ENCODE assay signal across 8 mouse cellular contexts in the genomic region with DNA sequence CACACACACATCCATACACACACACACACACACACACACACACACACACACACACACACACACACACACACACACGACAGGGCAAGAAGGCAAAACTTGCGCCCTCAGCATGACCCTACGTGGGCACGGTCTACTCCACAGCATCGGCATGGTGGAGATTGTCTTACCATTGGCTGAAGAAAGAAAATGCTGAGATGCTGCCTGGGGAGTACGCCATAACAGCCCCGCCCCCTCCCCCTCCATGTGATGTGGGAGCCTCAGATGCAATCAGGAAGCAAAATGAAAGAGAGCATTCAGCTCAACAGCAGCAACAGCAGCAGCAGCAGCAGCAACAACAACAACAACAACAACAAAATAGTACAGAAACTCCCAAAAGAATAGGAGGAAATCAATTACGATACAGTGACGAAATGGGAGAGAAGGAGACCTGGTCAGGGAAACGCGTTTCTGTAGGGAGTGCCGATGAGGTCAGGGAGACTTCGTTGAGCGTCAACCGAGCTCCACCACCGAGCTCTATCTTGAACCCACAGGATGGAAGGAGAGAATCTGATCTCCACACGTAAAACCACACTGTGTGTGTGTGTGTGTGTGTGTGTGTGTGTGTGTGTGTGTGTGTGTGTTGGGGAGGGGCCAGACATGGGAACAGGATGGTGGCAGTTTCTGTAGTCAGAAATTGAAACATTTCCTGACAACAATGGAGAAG. TPM values are rescaled to one million over a fixed set of nuclear protein-coding genes. Genes with fewer than 3 reads are reported as not detected.
DNase-seq lines count a peak whose midpoint lies in the region; ATAC-seq lines count a peak whose summit lies in the region.

No protein-coding gene starts in this region.

- H3K36me3 ChIP-seq in intestine, embryonic 16.5 days (ENCODE audit: control insufficient read depth, insufficient read depth, low read length): no peaks in the 10 kb centered on the region
- no peaks in the 10 kb centered on the region for H3K36me3 ChIP-seq in forebrain, embryonic 13.5 days (ENCODE audit: poor library complexity, severe bottlenecking)

- ATAC-seq in CD4-positive, CD25-positive, alpha-beta regulatory T cell, adult 4 months: peak; percentile 88
- ATAC-seq in intestine, embryonic 16.5 days: peak; percentile 34
- no peak for ATAC-seq in forebrain, embryonic 13.5 days

- peaks cover 6% of the 10 kb centered on the region; the same call in 1 of the 2 replicates for H3K4me1 ChIP-seq in brown adipose tissue, adult 24 weeks (ENCODE audit: control insufficient read depth, insufficient read depth, insufficient read length, low read length)
- H3K4me1 ChIP-seq in intestine, embryonic 16.5 days (ENCODE audit: control insufficient read depth, insufficient read depth, low read length): peaks cover 7% of the 10 kb centered on the region
- H3K4me1 ChIP-seq in forebrain, embryonic 13.5 days: no peaks in the 10 kb centered on the region

- no peaks in the 10 kb centered on the region for H3K27me3 ChIP-seq in intestine, embryonic 16.5 days (replicated peaks; ENCODE audit: control insufficient read depth, insufficient read depth, low read length)
- H3K27me3 ChIP-seq in forebrain, embryonic 13.5 days: no peaks in the 10 kb centered on the region

- peak overlapping the region; percentile 19; the same call in 1 of the 2 replicates for H3K4me2 ChIP-seq in intestine, embryonic 16.5 days (ENCODE audit: low read depth, low read length)
- no peak overlapping the region for H3K4me2 ChIP-seq in forebrain, embryonic 13.5 days

- H3K4me3 ChIP-seq in brown adipose tissue, adult 24 weeks (ENCODE audit: insufficient read depth, low read depth, low read length): peak overlapping the region; percentile 52
- no peak overlapping the region for H3K4me3 ChIP-seq in intestine, embryonic 16.5 days (ENCODE audit: low read length)
- no peak overlapping the region for H3K4me3 ChIP-seq in forebrain, embryonic 13.5 days

- peak; percentile 25 for DNase-seq in lung, postnatal 10 days
- peak; percentile 74 for DNase-seq in thymus, postnatal 4 days
- DNase-seq in c-Kit-positive CD71-positive TER-119-positive erythroid progenitor cells, embryonic 14.5 days (ENCODE audit: low spot score): no peak
- no peak for DNase-seq in layer of hippocampus, postnatal 36 days

- 77% methylated on average over 17 of the region's 17 CpGs for WGBS in intestine, embryonic 16.5 days
- WGBS in forebrain, embryonic 13.5 days: 70% methylated on average over 17 of the region's 17 CpGs

- peaks cover 4% of the 10 kb centered on the region; the same call in 1 of the 2 replicates for H3K9me3 ChIP-seq in intestine, embryonic 16.5 days (ENCODE audit: control insufficient read depth, low read length)
- 0 out of 2 replicates have a peak, but pooled peaks cover 3% of the 10 kb centered on the region for H3K9me3 ChIP-seq in forebrain, embryonic 13.5 days (replicated peaks)

- H3K9ac ChIP-seq in intestine, embryonic 16.5 days (ENCODE audit: low read depth, low read length): 0 out of 2 replicates have a peak overlapping the region, but pooled peaks have one; percentile 11
- H3K9ac ChIP-seq in forebrain, embryonic 13.5 days: no peak overlapping the region

- peak overlapping the region; percentile 90 for H3K27ac ChIP-seq in brown adipose tissue, adult 24 weeks (replicated peaks; ENCODE audit: low read depth, low read length)
- H3K27ac ChIP-seq in intestine, embryonic 16.5 days (ENCODE audit: low read length): no peak overlapping the region
- H3K27ac ChIP-seq in forebrain, embryonic 13.5 days: no peak overlapping the region

RNA-seq across cellular contexts. Expression of a gene that starts 21.5 kb away (rescaled TPM):
- 1 to 10 TPM; 4.2 to 5.6 TPM for polyA plus RNA-seq in CD4-positive, CD25-positive, alpha-beta regulatory T cell, adult 4 months (2017; shearing (Covaris generic))
- polyA plus RNA-seq in brown adipose tissue, adult 24 weeks (2012; ENCODE audit: insufficient read depth, insufficient read length, missing spikeins): not detected in 2 replicates
- polyA plus RNA-seq in intestine, embryonic 16.5 days (2015; fragmentation: Nextera tagmentation; extraction: Ambion mirVana): 4.6 and 5.2 TPM in 2 replicates
- 1.9 and 2.2 TPM in 2 replicates for polyA plus RNA-seq in forebrain, embryonic 13.5 days (2015; fragmentation: Nextera tagmentation; extraction: Ambion mirVana)
- total RNA-seq in layer of hippocampus, postnatal 36 days (2021): 1 to 10 TPM; 4.8 to 4.9 TPM

RNA-seq across cellular contexts. Expression of a gene that starts 41.4 kb away (rescaled TPM):
- polyA plus RNA-seq in CD4-positive, CD25-positive, alpha-beta regulatory T cell, adult 4 months (2017; shearing (Covaris generic)): not detected
- not detected in 2 replicates for polyA plus RNA-seq in brown adipose tissue, adult 24 weeks (2012; ENCODE audit: insufficient read depth, insufficient read length, missing spikeins)
- polyA plus RNA-seq in intestine, embryonic 16.5 days (2015; fragmentation: Nextera tagmentation; extraction: Ambion mirVana): not detected in 2 replicates
- polyA plus RNA-seq in forebrain, embryonic 13.5 days (2015; fragmentation: Nextera tagmentation; extraction: Ambion mirVana): not detected in 2 replicates
- total RNA-seq in layer of hippocampus, postnatal 36 days (2021): not detected

RNA-seq across cellular contexts. Expression of a gene that starts 54.0 kb away (rescaled TPM):
- 10 to 100 TPM; 27.9 to 60.5 TPM for polyA plus RNA-seq in CD4-positive, CD25-positive, alpha-beta regulatory T cell, adult 4 months (2017; shearing (Covaris generic))
- 57.4 and 57.7 TPM in 2 replicates for polyA plus RNA-seq in brown adipose tissue, adult 24 weeks (2012; ENCODE audit: insufficient read depth, insufficient read length, missing spikeins)
- 64.0 and 64.2 TPM in 2 replicates for polyA plus RNA-seq in intestine, embryonic 16.5 days (2015; fragmentation: Nextera tagmentation; extraction: Ambion mirVana)
- polyA plus RNA-seq in forebrain, embryonic 13.5 days (2015; fragmentation: Nextera tagmentation; extraction: Ambion mirVana): 32.1 and 36.5 TPM in 2 replicates
- 10 to 100 TPM; 40.4 to 47.9 TPM for total RNA-seq in layer of hippocampus, postnatal 36 days (2021)

Comparison
In these comparisons a context has a peak if more than half of its experiments do, and no peak if none do; other contexts are left out.
1. DNase-seq: peak in lung, postnatal 10 days (single experiment) and thymus, postnatal 4 days (single experiment); none in c-Kit-positive CD71-positive TER-119-positive erythroid progenitor cells, embryonic 14.5 days (single experiment) and layer of hippocampus, postnatal 36 days (0 of 2).